Mouse (Mus musculus) lung, postnatal 0 days (tissue): ENCODE results near the gene Ddx47. TPM values are rescaled to one million over a fixed set of nuclear protein-coding genes. Genes with fewer than 3 reads are reported as not detected.
A peak's percentile ranks its signal among the peaks of the same experiment; 100 is the strongest.

Source experiments
- ATAC-seq: fragments of 200-750 bp; cut with Nextera tagmentation; 2 replicates; pipeline ENCODE4 v1.8.0; 2017; ENCODE audit warnings: moderate library complexity
- DNase-seq: peaks from one replicate; pipeline ENCODE4 v3.0.0-alpha.2; 2016; ENCODE audit warnings: low spot score
- H3K27ac ChIP-seq: fragments of 300-500 bp; sonication (generic); 2 replicates; pipeline ENCODE4 v1.5.1; 2014; ENCODE audit warnings: antibody characterized with exemption, mild to moderate bottlenecking, low read length, mixed read lengths
- H3K27me3 ChIP-seq: fragments of 300-500 bp; sonication (generic); replicated peaks from 2 replicates; pipeline ENCODE4 v1.6.1; 2014; ENCODE audit warnings: low read length, mixed read lengths; ENCODE audit not compliant: insufficient read depth
- H3K36me3 ChIP-seq: fragments of 300-500 bp; sonication (generic); 2 replicates; pipeline ENCODE4 v1.6.1; 2014; ENCODE audit warnings: low read length, mixed read lengths; ENCODE audit not compliant: insufficient read depth
- H3K4me1 ChIP-seq: fragments of 300-500 bp; sonication (generic); 2 replicates; pipeline ENCODE4 v1.6.1; 2014; ENCODE audit warnings: antibody characterized with exemption, low read depth, low read length, mixed read lengths; ENCODE audit not compliant: insufficient read depth
- H3K4me2 ChIP-seq: fragments of 300-500 bp; sonication (generic); replicated peaks from 2 replicates; pipeline ENCODE4 v1.6.1; 2014; ENCODE audit warnings: low read depth, mild to moderate bottlenecking, low read length, moderate library complexity, mixed read lengths
- H3K4me3 ChIP-seq: fragments of 300-500 bp; sonication (generic); 2 replicates; pipeline ENCODE4 v1.5.1; 2014; ENCODE audit warnings: low read depth, low read length
- H3K9ac ChIP-seq: fragments of 300-500 bp; sonication (generic); replicated peaks from 2 replicates; pipeline ENCODE4 v1.6.1; 2014; ENCODE audit warnings: low read depth, mild to moderate bottlenecking
- H3K9me3 ChIP-seq: fragments of 300-500 bp; sonication (generic); 2 replicates; pipeline ENCODE4 v1.6.1; 2016; ENCODE audit warnings: low read length, mixed read lengths
- CTCF ChIP-seq: IDR thresholded peaks from 2 replicates; pipeline ENCODE4 v1.5.1; 2016; ENCODE audit warnings: antibody characterized with exemption, mild to moderate bottlenecking
- EP300 ChIP-seq: IDR thresholded peaks from 2 replicates; pipeline ENCODE4 v1.6.1; 2016; ENCODE audit warnings: antibody characterized with exemption, mild to moderate bottlenecking, control low read depth
- WGBS: fragments of 180-500 bp; shearing (Covaris S2); extraction: QIAGEN DNeasy Blood & Tissue Kit; methylation state at CpG from one replicate; pipeline ENCODE4 v1.1.7; 2014; 5-methylcytosine and 5-hydroxymethylcytosine counted together
- polyA plus RNA-seq: library from polyadenylated mRNA; unstranded; fragments of >200 nt; fragmentation: Nextera tagmentation; extraction: Ambion mirVana; gene quantifications from 2 replicates; pipeline ENCODE4 v1.2.1, GENCODE M21; 2015

The Ddx47 gene
- polyA plus RNA-seq, 1 experiment from 2014 or later: 97.1 TPM

DNA sequence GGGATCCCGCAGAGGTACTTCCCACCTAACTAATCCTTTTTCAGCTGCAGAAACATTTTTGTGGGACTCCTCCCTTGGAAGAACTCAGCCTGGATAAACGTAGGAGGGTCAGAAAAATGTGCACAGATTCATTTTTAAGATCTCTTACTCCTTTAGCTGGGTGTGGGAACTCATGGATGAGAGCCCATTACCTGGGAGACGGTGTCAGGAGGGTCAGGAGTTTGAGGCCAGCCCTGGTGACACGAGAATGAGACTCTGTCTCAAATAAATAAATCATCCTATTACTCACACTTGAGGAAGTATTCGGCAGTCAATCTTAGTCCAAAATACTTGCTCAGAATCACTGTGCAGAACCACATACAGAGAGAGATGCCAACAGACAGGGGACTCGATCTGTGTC lies 58.4 kb downstream of the Ddx47 start:
- no peak for DNase-seq
- no peak for TF ChIP-seq CTCF
- no peak for TF ChIP-seq EP300
- H3K9me3 ChIP-seq: no peaks in the 10 kb centered on the region
- H3K4me2 ChIP-seq: peak overlapping the region; percentile 44
- H3K9ac ChIP-seq: 0 out of 2 replicates have a peak overlapping the region, but pooled peaks have one; percentile 34
- peak overlapping the region; percentile 23; the same call in 1 of the 2 replicates for H3K4me3 ChIP-seq
- no peaks in the 10 kb centered on the region for H3K36me3 ChIP-seq
- peak overlapping the region; percentile 89 for H3K27ac ChIP-seq
- ATAC-seq: no peak
- WGBS: 45% methylated on average over 6 of the region's 6 CpGs
- no peaks in the 10 kb centered on the region for H3K4me1 ChIP-seq
- H3K27me3 ChIP-seq: no peaks in the 10 kb centered on the region

DNA sequence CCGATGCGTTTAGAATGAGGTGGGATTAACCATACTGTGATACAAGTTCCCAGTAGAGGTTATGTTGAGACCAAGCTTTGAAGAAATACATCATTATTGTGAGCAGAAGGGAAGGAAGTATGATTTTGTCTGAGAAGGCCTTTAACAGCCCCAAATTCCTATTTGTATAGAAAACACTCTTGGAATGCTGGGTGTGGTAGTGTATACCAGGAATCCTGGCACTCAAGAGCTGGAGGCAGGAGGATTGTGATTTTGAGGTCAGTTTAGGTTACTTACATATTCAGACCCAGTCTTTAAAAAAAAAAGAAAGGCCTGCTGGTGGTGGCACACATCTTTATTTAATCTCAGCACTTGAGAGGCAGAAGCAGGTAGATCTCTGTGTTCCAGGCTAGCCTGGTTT lies 58.9 kb downstream of the Ddx47 start:
- Histone ChIP-seq H3K9me3 (no peaks in the 10 kb centered on the region), H3K4me3 (peak overlapping the region; percentile 23; the same call in 1 of the 2 replicates), H3K4me2 (peak overlapping the region; percentile 44), H3K4me1 (no peaks in the 10 kb centered on the region), H3K27ac (peak overlapping the region; percentile 89), H3K9ac (0 out of 2 replicates have a peak overlapping the region, but pooled peaks have one; percentile 34), H3K27me3 (no peaks in the 10 kb centered on the region), H3K36me3 (no peaks in the 10 kb centered on the region)
- peak; percentile 56 for DNase-seq
- no peak for ATAC-seq
- no peak for TF ChIP-seq CTCF
- peak; percentile 66 for TF ChIP-seq EP300
- WGBS: 49% methylated on average over 2 of the region's 2 CpGs

Other genes with a start within 250 kb of the Ddx47 start
- gene Dusp16, start 219.0 kb upstream of the Ddx47 start, polyA plus RNA-seq: 12.0 and 15.5 TPM in 2 replicates
- gene Crebl2, start 181.5 kb upstream of the Ddx47 start, polyA plus RNA-seq: 6.6 and 7.2 TPM in 2 replicates
- 9.3 and 9.8 TPM in 2 replicates for gene Gpr19, start 113.0 kb upstream of the Ddx47 start, polyA plus RNA-seq
- 43.4 and 46.2 TPM in 2 replicates for gene Cdkn1b, start 91.2 kb upstream of the Ddx47 start, polyA plus RNA-seq
- 3.5 and 4.2 TPM in 2 replicates for gene Apold1, start 29.9 kb upstream of the Ddx47 start, polyA plus RNA-seq
- 601 and 607 TPM in 2 replicates for gene Gprc5a, start 54.0 kb downstream of the Ddx47 start, polyA plus RNA-seq
- not detected in 2 replicates for gene Gprc5d, start 106.7 kb downstream of the Ddx47 start, polyA plus RNA-seq
- 5.7 and 6.1 TPM in 2 replicates for gene Fam234b, start 186.4 kb downstream of the Ddx47 start, polyA plus RNA-seq
- gene Hebp1, start 186.4 kb downstream of the Ddx47 start, polyA plus RNA-seq: 16.3 and 16.5 TPM in 2 replicates
- gene Gsg1, start 242.7 kb downstream of the Ddx47 start, polyA plus RNA-seq: 2.9 and 5.5 TPM in 2 replicates